Comparison of ENCODE assay signal across 22 mouse cellular contexts in genomic region chr9:119203617-119204016, GRCm38 (mm10). TPM values are rescaled to one million over a fixed set of nuclear protein-coding genes. Genes with fewer than 3 reads are reported as not detected.
"Had no signal": no experiment of that assay in that cellular context is flagged by ENCODE, and none has a peak within 500 bp of the region (broad histone marks: within the 10 kb centered on the region; RNA-seq: fewer than 3 reads in every experiment).

No protein-coding gene starts in this region.

- H3K4me3 ChIP-seq: lung, embryonic 15.5 days; megakaryocyte, embryonic 14.5 days; midbrain, embryonic 13.5 days; midbrain, embryonic 15.5 days; neural tube, embryonic 12.5 days; stomach, embryonic 15.5 days had no signal

- H3K9ac ChIP-seq: lung, embryonic 15.5 days; midbrain, embryonic 13.5 days; midbrain, embryonic 15.5 days; neural tube, embryonic 12.5 days; stomach, embryonic 15.5 days had no signal

- H3K27ac ChIP-seq: lung, embryonic 15.5 days; macrophage; midbrain, embryonic 13.5 days; midbrain, embryonic 15.5 days; neural tube, embryonic 12.5 days; stomach, embryonic 15.5 days; stomach, postnatal 0 days had no signal

- H3K4me2 ChIP-seq: lung, embryonic 15.5 days; midbrain, embryonic 11.5 days; midbrain, embryonic 13.5 days; midbrain, embryonic 15.5 days; neural tube, embryonic 12.5 days; stomach, embryonic 15.5 days had no signal

- DNase-seq: lung, adult 2 months; lung, postnatal 14 days; lung, postnatal 36 days; right cerebral cortex, postnatal 14 days; thymus, adult 18-20 months; thymus, postnatal 14 days; thymus, postnatal 36 days had no signal

- H3K36me3 ChIP-seq: lung, embryonic 15.5 days; midbrain, embryonic 13.5 days; midbrain, embryonic 15.5 days; neural tube, embryonic 12.5 days; stomach, embryonic 15.5 days had no signal

- ATAC-seq: lung, postnatal 0 days; midbrain, embryonic 13.5 days; midbrain, embryonic 15.5 days had no signal

- H3K27me3 ChIP-seq: lung, embryonic 15.5 days; midbrain, embryonic 13.5 days; midbrain, embryonic 15.5 days; neural tube, embryonic 12.5 days; stomach, embryonic 15.5 days had no signal

- H3K4me1 ChIP-seq: lung, embryonic 15.5 days; megakaryocyte, embryonic 14.5 days; midbrain, embryonic 13.5 days; midbrain, embryonic 15.5 days; neural tube, embryonic 12.5 days; stomach, embryonic 15.5 days had no signal

- H3K9me3 ChIP-seq: lung, embryonic 15.5 days; midbrain, embryonic 15.5 days; stomach, embryonic 15.5 days had no signal

RNA-seq across cellular contexts. Expression of gene Slc22a13, which starts 5.3 kb away (rescaled TPM):
- polyA plus RNA-seq: lung, embryonic 15.5 days; lung, postnatal 0 days; macrophage; midbrain, embryonic 11.5 days; midbrain, embryonic 13.5 days; midbrain, embryonic 15.5 days; neural tube, embryonic 12.5 days; neural tube, embryonic 14.5 days; stomach, embryonic 15.5 days; stomach, postnatal 0 days; thymus, postnatal 0 days had no signal

RNA-seq across cellular contexts. Expression of gene Gm47289, which starts 44.7 kb away (rescaled TPM):
- polyA plus RNA-seq: lung, adult 2 months; lung, embryonic 15.5 days; lung, postnatal 0 days; macrophage; midbrain, embryonic 11.5 days; midbrain, embryonic 13.5 days; midbrain, embryonic 15.5 days; midbrain, postnatal 0 days; neural tube, embryonic 12.5 days; neural tube, embryonic 14.5 days; spleen, adult 2 months; stomach, embryonic 15.5 days; stomach, postnatal 0 days; testis, adult 2 months; thymus, postnatal 0 days had no signal

RNA-seq across cellular contexts. Expression of gene Acaa1b, which starts 46.7 kb away (rescaled TPM):
- polyA plus RNA-seq: macrophage had no signal
